Mouse (Mus musculus): Measurements from ENCODE around the gene Zfx.

The Zfx gene

DNA sequence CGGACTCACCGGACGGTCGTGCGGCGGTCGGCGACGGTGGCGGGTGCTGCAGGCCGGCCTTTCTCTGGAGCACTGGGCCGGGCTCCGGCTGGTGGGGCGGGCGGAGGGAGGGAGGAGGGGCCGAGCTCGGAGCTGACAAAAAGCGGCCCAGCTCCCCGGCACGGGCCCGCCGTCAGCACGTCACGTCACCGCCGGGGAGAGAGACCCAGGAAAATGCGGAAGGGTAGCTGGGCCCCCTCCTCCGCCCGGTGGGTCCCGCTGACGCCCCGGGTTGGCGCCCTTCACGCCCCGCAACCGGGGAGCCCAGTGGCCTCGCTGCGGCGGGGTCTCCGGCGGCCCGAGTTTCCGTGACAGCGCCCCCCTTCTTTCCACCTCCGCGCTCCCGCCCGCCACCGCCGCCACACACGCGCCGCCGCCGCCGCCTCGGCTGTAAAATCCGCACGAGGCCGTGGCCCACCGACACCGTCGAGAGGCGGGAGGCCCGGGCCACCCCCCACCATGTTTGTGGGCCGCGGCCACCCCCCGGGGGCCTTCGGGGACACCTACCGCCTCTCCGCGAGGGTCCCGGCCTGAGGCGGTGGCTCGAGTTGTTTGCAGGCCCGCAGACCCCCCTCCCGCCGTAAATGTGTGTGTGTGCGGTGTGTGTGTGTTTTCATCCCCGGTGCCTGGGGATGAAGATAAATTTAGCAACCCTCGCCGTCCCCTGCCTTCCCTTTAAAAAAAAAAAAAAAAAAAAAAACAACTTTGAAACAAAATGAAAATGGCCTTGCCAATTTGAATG is at the start of gene Zfx:
TSS of gene Zfx (minus strand) at position 644 of the 781 bp plus-strand sequence.
- no peak for TF ChIP-seq GATA4 (IDR thresholded peaks at IDR 0.05; ENCODE audit: insufficient replicate concordance, low read length)

DNA sequence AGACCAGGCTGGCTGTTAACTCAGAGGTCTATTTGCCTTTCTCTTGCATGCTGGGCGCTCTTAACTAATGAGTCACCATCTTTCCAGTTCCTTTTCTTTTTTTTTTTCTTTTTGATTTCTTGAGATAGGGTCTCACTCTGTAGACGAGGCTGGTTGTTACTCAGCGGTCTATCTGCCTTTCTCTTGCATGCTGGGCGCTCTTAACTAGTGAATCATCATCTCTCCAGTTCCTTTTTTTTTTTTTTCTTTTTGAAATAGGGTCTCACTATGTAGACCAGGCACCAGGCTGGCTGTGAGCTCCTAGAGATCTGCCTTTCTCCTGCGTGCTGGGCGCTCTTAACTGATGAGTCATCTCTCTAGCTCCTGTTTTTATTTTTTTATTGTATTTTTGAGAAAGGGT is 45.8 kb upstream of the Zfx start:
- TF ChIP-seq GATA4 (IDR thresholded peaks at IDR 0.05; ENCODE audit: insufficient replicate concordance, low read length), result no peak

DNA sequence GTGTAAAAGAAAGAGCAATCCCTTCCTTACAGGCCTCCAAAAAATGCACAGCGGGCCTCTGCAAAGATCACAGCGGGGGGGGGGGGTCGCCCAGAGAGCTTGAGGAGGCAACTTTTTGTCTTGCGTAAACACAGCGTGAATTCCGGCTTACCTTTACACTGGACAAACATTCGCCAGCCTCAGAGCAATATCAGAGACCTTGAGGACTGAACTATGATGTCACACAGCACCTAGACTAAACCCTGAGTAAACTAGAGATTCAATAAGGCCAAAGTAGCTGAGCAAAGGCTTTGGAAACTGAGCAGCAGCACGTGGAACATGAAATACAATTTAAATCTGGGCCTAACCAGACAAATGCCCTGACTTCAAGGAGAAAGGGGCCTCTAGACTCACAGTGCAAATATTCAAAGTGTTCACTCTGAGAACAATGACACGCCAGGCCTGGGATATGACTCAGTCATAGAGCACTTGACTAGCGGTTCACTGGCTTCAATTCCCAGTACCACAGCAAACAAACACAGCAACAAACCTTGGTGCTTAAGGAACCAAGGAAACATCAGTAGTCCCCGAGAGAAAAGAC is 28.8 kb upstream of the Zfx start:
- TF ChIP-seq GATA4 (IDR thresholded peaks at IDR 0.05; ENCODE audit: insufficient replicate concordance, low read length), result no peak

DNA sequence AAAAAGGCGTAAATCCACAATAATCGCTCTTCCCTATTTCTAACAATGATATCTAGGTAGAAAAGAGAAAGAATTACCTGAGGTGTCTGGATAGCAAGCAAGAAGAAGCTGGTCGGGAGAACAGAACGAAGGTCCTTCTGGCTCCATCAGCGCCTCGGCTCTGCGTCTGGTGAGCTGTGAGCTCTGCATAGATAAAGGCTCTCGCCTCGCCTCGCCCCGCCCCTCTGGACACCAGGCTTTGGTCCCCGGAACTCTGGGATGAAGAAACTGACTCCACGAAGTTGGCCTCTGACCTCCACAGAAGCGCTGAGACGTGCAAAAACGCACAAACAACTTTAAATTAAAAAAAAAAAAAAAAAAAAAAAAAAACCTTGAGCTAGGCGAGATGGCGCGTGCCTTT is 27.0 kb upstream of the Zfx start:
- no peak for TF ChIP-seq GATA4 (IDR thresholded peaks at IDR 0.05; ENCODE audit: insufficient replicate concordance, low read length)

DNA sequence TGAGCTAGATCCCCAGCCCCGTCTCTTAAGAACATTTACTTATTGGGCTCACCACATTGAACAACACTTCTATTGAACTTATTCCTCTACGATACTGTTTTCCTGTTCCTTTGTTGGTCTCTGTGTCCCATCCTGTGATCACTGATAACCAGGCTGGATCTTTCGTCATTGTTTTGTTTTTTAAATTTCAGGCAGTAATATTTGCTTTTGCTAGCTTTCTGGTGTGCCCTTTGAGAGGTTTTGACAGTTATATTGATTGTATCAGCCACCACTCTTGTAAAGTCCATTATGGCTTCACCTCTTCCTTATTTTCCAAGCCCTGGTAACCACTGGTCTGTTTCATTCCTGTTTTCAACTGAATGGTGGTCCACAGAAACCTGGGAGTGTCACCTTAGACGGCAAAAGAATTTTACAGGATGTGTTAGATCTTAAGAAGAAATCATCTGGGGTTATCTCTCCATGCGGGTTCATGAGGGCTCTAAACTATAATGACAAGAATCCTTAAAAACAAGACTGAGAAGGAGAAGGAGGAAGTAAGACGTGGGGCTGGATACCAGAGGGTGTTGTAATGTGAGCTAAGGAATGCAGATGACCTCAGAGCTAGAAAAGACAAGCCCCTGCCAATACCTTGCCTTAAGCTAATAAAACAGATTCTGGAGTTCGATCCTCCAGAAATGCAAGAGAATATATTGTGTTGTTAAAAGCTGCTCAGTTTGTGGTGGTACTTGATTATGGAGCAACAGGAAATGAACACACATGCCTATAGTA is 18.7 kb upstream of the Zfx start:
- TF ChIP-seq GATA4 (IDR thresholded peaks at IDR 0.05; ENCODE audit: insufficient replicate concordance, low read length), result peak; percentile 15; the same call in 1 of the 2 replicates

DNA sequence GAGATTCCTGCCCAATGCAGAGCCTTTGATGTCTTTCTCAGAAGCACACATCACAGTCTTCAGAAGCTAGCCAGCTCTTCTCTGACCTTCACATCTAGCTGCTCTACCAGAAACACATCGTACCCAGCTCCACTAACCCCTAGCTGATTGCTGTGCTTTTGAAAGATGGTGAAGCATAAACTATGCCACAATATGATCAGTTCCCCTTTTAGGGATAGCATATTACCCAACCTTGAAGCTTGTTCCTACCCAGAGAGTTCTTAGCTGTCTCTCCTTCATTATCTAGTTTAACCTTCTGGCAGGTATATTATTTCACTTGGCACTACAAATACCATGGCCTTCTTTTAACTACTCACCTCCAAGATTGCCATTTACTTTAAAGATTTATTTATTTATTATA is 16.6 kb upstream of the Zfx start:
- no peak for TF ChIP-seq GATA4 (IDR thresholded peaks at IDR 0.05; ENCODE audit: insufficient replicate concordance, low read length)

DNA sequence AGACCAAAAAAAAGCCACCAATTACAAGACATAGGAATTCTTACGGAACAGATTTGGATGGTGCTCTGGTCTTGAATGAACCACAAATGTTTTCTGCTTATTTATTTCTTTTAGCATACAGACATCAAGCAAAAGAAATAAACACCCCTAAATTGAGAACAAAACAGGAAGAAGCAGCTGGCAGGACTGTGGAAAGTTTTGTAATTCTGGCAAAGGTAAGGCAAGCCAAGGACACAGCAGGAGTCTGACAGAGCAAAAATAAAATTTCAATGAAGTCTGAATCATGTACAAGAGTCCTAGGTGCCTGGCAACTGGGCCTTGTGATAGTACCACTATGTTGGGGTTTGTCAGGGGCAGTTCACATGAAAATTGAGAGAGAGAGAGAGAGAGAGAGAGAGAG is 14.8 kb upstream of the Zfx start:
- TF ChIP-seq GATA4 (IDR thresholded peaks at IDR 0.05; ENCODE audit: insufficient replicate concordance, low read length), result no peak

DNA sequence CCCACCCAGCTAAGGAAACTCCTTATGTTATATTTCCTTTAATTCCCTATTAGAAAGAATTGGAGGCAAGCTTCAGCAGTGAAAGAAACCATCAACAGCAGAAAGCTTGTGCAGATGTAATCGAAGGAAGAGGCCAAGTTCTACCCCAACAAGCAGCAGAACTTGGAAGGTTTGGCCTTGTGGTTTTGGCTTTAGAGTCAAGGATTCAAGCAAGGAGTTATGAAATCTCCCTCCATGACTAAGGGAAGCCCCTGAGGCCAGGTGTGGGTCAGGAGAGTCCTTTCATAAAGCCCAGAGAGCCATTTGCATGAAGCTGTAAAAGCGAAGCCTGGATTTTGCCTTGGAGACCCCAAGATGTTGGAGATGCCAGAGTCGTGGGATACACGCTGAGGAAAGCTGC is 11.6 kb upstream of the Zfx start:
- no peak for TF ChIP-seq GATA4 (IDR thresholded peaks at IDR 0.05; ENCODE audit: insufficient replicate concordance, low read length)

DNA sequence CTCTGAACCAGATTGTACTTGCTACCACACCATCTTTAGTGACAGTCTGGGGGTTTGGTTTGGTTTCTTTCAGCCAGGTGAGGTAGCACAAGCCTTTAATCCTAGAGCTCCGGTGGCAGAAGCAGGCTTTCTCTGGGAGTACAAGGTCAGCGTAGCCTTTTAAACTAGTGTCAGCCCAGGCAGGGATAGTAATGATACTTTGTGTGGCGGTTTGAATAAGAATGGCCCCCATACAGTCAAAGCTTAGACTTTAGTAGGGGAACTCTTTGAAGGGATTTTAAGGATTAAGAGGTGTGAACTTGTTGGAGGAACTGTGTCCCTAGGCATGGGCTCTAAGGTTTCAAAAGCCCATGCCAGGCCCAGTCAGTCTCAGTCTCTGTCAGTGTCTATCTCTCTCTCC is 10.0 kb upstream of the Zfx start:
- TF ChIP-seq GATA4 (IDR thresholded peaks at IDR 0.05; ENCODE audit: insufficient replicate concordance, low read length), result no peak

DNA sequence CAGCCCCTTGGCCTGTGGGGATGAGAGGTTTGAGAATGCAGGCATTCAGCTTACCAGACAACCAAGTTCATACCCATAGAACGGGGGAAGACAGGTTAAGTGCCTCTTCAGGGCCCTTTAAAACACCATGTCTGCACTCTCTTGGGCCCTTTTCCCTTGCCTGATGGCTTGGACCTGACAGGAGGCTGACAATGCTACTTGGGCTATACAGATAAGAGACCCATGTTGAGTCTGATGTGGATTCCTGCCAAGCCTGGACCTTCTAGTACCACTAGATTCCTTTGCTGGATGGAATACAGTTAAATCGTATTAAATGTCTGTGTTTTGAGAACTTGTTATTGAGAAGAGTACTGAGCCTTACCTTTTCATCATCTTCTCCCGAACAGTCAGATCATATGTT is 8.7 kb upstream of the Zfx start:
- no peak for TF ChIP-seq GATA4 (IDR thresholded peaks at IDR 0.05; ENCODE audit: insufficient replicate concordance, low read length)

DNA sequence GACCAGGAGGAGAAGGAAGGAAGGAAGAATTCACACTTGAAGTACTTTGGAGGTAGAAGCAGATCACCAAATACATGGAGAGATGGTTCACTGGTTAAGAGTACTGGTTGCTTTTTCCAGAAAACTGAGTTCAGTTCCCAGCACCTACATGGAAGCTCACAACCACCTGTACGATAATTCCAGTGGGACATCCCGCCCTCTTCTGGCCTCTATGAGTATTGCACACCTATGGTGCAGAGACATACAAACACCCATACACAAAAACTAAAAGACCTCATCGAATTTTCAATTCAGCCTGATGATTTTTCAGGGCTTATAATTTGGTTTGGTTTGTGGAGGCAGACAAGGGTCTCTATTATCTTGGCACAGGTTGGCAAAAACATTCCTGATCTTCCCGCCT is 6.2 kb upstream of the Zfx start:
- no peak for TF ChIP-seq GATA4 (IDR thresholded peaks at IDR 0.05; ENCODE audit: insufficient replicate concordance, low read length)

DNA sequence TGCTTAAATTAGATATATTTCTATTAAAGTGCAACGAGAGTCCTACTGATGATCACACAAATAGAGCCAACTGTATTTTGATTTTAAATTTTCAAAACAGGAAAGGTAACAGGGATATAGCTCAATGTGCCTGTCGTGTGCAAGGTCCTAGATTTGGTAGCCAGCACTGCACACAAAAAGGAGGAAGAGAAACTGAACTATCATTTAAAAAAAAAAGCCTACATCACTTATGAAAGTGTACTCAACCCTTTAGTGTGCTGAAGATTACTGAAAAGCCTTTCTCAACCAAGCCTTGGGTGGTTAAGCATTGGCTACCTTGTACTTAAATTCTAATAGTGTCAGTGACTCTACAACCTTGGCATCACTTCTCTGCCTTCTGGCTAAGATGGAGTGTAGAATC is 2.4 kb upstream of the Zfx start:
- no peak for TF ChIP-seq GATA4 (IDR thresholded peaks at IDR 0.05; ENCODE audit: insufficient replicate concordance, low read length)

DNA sequence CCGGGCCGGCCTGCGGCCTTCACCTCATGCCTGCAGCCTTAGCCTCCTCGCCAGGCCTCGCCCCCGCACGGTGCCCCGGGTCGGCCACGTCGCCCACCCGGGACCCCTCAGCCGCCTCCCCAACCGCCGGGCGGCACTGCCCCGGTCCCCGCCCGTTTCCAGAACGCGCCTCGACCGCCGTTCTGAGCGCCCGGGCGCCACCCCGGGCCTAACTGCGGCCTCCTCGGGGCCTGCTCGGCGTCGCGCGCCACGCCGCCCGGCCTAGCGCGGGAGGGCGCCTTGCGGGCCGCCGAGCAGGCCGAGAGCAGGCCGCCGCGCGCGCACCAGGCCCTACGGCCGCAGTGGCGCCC is 818 bp downstream of the Zfx start:
- TF ChIP-seq GATA4 (IDR thresholded peaks at IDR 0.05; ENCODE audit: insufficient replicate concordance, low read length), result no peak

DNA sequence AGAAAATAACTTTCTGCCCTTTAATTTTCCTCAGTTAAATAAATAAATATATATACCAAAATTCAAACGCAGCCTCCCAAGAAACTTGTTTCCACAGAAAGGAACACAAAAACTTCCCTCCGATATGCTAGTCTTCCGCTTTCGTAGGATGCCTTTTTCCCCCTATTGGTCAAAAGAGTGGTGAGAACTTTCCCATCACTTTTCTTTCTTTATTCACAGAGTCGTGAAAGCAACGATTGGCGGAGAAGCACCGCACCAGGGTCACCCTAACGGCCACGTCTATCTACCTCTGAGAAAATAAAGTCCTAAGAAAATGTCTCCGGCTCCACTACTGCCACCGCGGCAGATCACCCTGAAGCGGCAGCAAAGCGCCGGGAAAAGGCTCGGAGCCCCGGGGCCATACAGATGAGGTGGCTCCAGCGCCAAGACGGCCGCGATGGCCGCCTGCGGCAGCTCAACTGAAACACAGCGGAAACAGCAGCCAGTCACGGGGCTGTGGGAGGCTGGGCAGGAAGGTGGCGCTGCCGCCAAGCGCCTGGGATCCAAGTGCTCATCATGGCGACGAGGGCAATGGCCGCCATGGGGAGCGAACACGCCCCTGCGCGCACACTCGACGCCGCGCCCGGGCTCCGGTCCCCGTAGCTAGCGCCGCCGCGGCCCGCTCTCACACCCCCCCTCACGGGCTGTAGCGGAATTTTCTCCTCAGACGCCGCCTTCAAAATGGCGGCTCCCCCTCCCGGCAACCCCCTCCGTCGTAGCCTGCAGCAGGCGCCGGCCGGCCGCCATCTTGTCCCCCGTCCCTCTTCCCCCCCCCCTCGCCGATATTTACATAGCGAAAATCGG is 1.4 kb downstream of the Zfx start:
- TF ChIP-seq GATA4 (IDR thresholded peaks at IDR 0.05; ENCODE audit: insufficient replicate concordance, low read length), result no peak; the same call in 1 of the 2 replicates

DNA sequence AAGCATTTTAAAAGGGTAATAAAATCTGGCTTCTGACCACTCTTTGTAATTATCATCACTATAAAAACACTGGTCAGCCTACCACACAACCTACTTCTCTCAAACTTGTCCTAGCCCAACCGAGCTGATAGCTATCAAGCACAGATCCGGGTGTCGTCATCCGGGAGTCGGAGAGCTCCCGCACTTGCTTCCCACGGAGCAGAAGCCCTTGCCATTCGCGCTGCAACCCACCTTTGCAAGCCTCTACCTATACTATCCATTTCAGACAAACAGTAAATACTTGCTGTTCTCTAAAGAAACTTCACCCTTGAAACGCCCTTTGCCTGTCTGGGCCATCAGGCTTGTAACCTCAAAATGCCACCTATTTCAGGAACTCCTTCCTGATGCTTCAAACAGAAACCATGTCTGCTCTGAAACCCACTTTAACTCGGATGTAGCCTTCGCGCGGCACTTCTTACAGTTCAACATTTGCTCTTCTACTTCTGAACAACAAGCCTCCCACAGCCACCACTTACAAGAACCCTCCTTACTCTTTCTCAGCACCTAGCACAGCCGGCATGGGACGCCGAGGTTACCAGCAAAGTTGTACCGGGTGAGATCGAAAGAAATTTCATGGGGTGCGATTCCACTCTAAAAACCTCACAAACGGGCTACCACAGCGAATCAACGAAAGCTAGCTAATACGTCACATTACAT is 2.2 kb downstream of the Zfx start:
- TF ChIP-seq GATA4 (IDR thresholded peaks at IDR 0.05; ENCODE audit: insufficient replicate concordance, low read length), result no peak

Data from liver, adult (tissue).